Mouse (Mus musculus): ENCODE data around the gene Apmap. TPM values are rescaled to one million over a fixed set of nuclear protein-coding genes. Genes with fewer than 3 reads are reported as not detected.

Apmap gene
- 37.1 and 38.4 TPM in 2 replicates for polyA plus RNA-seq (2016; fragmentation: Nextera tagmentation; extraction: Ambion mirVana)

DNA sequence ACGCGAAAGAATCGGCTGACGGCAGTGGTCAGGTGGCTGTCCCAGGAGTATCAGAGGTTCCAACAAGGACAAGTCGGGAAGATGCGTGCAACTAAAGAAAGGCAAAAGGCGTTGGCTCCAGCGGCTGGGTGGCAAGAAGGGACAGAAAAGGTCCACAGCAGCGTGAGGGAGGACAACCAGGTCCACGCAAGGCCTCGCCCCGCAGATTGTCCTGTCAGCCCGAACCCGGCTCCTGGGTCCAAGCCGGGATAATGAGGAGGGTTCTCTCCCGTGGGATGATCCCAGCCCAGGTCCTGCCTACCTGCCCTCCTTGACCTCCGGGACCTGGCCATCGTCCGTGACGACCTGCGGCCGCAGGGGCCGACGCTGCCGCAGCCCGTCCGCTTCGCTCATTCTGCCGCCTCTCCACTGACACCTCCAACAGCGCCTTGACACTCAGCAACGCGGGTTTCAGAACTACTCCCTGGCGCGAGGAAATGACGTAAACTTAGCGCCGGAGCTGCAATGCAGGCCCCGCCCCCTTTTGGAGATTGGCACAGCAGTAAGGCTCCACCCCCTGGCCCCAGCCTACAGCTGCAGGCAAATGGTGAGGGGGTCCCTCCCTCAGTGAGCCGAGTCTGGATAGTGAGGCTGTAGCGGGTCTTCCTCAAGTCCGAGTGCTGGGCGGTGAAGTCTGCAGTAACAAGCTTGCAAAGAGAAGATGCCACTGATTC is at the start of gene Apmap:
TSS of gene Apmap (minus strand) at position 481 of the 713 bp plus-strand sequence.
- peak within 1 kb of the TSS; percentile 77 for H3K9ac ChIP-seq (replicated peaks)
- peak within 1 kb of the TSS; percentile 88 for H3K4me3 ChIP-seq
- ATAC-seq (ENCODE audit: low FRiP score, low read depth): peak; percentile 99
- peak within 1 kb of the TSS; percentile 80 for H3K4me2 ChIP-seq (replicated peaks)
- H3K9me3 ChIP-seq: no peaks in the 10 kb centered on the region
- H3K27me3 ChIP-seq: no peaks in the 10 kb centered on the region
- no peaks in the 10 kb centered on the region for H3K36me3 ChIP-seq
- peak within 1 kb of the TSS; percentile 20; the same call in 1 of the 2 replicates for H3K27ac ChIP-seq (replicated peaks)
- H3K4me1 ChIP-seq: peaks cover 9% of the 10 kb centered on the region
- under 1% methylated on average over 42 of the region's 42 CpGs for WGBS

DNA sequence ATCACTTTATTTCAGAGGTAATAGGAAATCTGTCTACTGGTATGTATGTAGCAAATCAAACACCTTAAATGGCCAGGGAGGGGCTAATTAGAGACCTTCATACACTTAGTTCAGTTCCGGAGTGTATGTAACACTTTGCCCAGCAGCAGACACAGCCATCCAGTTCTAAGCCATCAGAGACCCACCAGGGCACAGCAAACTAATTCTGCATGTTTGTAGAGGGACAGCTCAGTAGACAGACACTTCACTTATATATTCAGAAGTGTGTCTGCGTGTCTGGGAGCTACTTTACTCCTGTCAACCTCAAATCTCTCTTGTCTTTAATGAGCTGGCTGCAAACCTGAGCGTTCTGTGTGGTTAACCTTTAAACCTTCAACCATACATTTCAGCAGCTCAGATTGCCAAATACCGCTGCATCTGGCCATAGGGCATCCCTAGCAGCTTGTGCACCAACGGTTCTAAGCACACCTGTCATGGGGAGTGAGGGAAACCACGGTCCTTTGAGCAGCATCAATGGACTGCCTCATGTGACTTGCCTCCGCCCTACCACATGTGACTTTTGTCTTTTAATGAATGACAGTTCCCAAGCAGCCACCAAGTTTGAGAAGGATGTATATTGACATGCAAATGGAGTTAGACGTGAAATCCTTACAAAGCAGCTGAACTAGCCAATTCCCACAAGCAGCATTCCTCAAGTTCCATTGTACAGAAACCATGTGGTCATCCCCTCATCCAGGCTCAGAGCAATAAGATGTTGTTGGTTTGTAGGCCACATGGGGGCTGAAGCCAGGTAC is 48.8 kb upstream of the Apmap start:
- Histone ChIP-seq H3K27me3 (no peaks in the 10 kb centered on the region), H3K9ac (replicated peaks) (no peak overlapping the region), H3K4me2 (replicated peaks) (no peak overlapping the region), H3K36me3 (peaks cover 6% of the 10 kb centered on the region; the same call in 1 of the 2 replicates), H3K9me3 (no peaks in the 10 kb centered on the region), H3K4me1 (peaks cover 14% of the 10 kb centered on the region; the same call in 1 of the 2 replicates), H3K4me3 (no peak overlapping the region), H3K27ac (replicated peaks) (peak overlapping the region; percentile 75)
- WGBS: 38% methylated on average over 8 of the region's 8 CpGs
- peak; percentile 92 for ATAC-seq (ENCODE audit: low FRiP score, low read depth)

DNA sequence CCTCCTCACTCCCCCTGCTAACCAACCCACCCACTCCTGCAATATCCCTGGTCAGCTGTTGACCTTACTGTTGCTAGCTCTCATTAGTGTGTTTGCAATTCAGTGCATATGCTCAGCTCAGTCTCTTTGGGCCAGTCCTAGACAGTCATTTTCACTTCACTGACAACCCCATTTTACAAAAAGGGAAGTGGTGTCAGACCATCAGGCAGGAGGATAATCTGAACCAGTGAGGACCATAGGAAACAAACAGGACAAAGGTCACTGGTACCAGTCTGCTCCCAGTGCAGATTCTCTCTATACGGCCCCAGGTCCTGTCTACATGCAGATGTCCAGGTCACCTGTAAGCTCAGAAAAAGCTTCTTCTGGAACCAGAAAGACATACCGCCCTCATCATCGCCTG is 47.7 kb upstream of the Apmap start:
- Histone ChIP-seq H3K9me3 (no peaks in the 10 kb centered on the region), H3K27ac (replicated peaks) (peak overlapping the region; percentile 75), H3K4me2 (replicated peaks) (no peak overlapping the region), H3K4me3 (no peak overlapping the region), H3K4me1 (peaks cover 19% of the 10 kb centered on the region), H3K9ac (replicated peaks) (no peak overlapping the region), H3K27me3 (no peaks in the 10 kb centered on the region), H3K36me3 (peaks cover 6% of the 10 kb centered on the region; the same call in 1 of the 2 replicates)
- 97% methylated on average over 3 of the region's 3 CpGs for WGBS
- ATAC-seq (ENCODE audit: low FRiP score, low read depth): no peak

DNA sequence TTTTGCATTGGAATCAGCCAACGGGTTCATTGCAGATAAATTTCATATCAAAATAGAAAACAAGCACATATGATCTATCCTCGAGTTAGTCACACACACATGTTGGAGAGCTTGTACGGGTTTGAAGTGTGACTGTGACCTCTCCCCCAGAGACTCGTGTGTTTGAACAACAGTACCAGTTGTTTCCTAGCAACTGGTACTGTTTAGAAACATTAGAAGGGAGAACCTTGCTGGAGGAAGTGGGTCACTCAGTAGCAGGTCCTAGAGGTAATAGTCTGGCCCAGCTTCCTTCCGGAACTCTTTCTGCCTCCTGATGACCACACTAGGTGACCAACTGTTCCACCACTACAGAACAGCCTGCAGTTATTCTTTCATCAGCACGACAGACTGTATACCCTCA is 46.9 kb upstream of the Apmap start:
- WGBS: 83% methylated on average over 6 of the region's 6 CpGs
- no peak overlapping the region for H3K4me3 ChIP-seq
- peaks cover 28% of the 10 kb centered on the region for H3K4me1 ChIP-seq
- no peak overlapping the region for H3K9ac ChIP-seq (replicated peaks)
- no peak for ATAC-seq (ENCODE audit: low FRiP score, low read depth)
- no peaks in the 10 kb centered on the region for H3K9me3 ChIP-seq
- H3K27ac ChIP-seq (replicated peaks): no peak overlapping the region
- H3K36me3 ChIP-seq: peaks cover 6% of the 10 kb centered on the region; the same call in 1 of the 2 replicates
- no peaks in the 10 kb centered on the region for H3K27me3 ChIP-seq
- H3K4me2 ChIP-seq (replicated peaks): no peak overlapping the region

DNA sequence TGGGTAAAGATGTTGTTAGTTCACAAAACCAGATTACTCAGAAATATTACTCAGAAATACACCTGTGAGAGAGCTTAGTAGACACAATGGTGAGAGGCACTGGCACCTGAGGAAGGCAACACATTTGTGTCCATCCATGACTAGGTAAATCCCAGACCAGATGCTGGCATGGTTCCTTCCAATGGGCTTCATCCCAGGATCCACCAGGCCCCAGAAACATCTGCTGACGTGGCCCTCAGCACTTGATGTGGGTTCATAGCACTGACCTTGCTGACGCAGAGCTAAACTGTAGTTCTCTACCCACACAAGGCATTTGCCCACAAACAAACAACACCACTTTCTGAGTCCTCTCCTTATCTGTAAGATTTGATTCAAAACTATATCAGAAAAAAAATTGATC is 46.4 kb upstream of the Apmap start:
- Histone ChIP-seq H3K4me1 (peaks cover 32% of the 10 kb centered on the region), H3K4me2 (replicated peaks) (no peak overlapping the region), H3K27ac (replicated peaks) (no peak overlapping the region), H3K36me3 (peaks cover 6% of the 10 kb centered on the region; the same call in 1 of the 2 replicates), H3K9me3 (no peaks in the 10 kb centered on the region), H3K4me3 (no peak overlapping the region), H3K27me3 (no peaks in the 10 kb centered on the region), H3K9ac (replicated peaks) (no peak overlapping the region)
- 91% methylated on average over 2 of the region's 2 CpGs for WGBS
- no peak for ATAC-seq (ENCODE audit: low FRiP score, low read depth)

DNA sequence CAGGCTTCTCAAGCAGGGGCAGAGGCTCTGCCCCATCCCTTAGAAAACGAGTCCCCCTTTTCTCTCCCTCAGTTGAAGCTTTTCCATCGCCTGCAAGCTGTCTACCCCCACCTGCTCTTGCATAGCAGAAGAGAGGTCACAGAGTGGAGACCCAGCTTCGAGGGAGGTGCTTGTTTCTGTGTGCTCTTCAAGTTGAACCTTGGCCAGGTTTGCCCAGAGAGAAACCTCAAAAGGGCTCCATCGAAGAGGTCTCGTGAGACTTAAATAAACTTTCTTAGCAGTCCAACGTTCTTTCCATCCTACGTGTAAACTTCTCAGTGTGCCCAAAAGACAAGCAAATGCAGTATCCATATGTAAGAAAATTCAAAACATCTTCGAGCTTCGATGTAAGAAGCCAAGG is 43.0 kb upstream of the Apmap start:
- H3K4me3 ChIP-seq: no peak overlapping the region
- H3K36me3 ChIP-seq: no peaks in the 10 kb centered on the region; the same call in 1 of the 2 replicates
- H3K4me2 ChIP-seq (replicated peaks): no peak overlapping the region
- WGBS: 70% methylated on average over 9 of the region's 9 CpGs
- H3K4me1 ChIP-seq: peaks cover 35% of the 10 kb centered on the region
- no peaks in the 10 kb centered on the region for H3K27me3 ChIP-seq
- ATAC-seq (ENCODE audit: low FRiP score, low read depth): no peak
- peak overlapping the region; percentile 65 for H3K27ac ChIP-seq (replicated peaks)
- no peaks in the 10 kb centered on the region for H3K9me3 ChIP-seq
- H3K9ac ChIP-seq (replicated peaks): no peak overlapping the region

DNA sequence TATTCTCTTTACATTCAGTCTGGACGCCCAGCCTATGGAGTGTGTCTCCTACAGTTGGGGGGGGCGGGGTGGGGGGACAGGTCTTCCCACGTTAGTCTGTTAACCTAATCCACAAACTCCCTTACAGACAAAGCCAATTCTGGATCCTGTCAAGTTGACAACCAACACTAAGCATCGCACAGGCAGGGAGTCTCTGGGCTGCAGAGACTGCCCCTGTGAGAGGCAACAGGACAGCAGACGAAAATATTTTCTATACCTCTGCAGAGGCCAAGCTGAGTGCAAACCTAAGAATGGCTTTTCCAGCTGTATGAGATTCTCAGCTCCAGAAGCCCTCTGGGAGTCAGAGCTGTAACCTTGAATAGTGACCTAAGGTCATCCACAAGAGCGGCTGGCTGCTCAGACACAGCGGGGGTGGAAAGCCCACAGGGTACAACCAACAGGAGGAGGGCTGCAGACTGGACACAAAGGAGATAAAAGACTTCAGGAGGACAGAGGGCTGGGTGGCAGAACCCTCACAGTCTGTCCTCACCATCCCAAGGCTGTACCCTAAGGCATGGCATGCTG is 42.2 kb upstream of the Apmap start:
- 0 out of 2 replicates have a peak overlapping the region, but pooled peaks have one; percentile 7 for H3K4me2 ChIP-seq (replicated peaks)
- H3K4me1 ChIP-seq: peaks cover 37% of the 10 kb centered on the region
- H3K36me3 ChIP-seq: no peaks in the 10 kb centered on the region; the same call in 1 of the 2 replicates
- no peak overlapping the region for H3K4me3 ChIP-seq
- peak overlapping the region; percentile 65 for H3K27ac ChIP-seq (replicated peaks)
- H3K9ac ChIP-seq (replicated peaks): no peak overlapping the region
- no peaks in the 10 kb centered on the region for H3K9me3 ChIP-seq
- ATAC-seq (ENCODE audit: low FRiP score, low read depth): peak; percentile 44; the same call in 1 of the 2 replicates
- WGBS: 12% methylated on average over 7 of the region's 7 CpGs
- no peaks in the 10 kb centered on the region for H3K27me3 ChIP-seq

DNA sequence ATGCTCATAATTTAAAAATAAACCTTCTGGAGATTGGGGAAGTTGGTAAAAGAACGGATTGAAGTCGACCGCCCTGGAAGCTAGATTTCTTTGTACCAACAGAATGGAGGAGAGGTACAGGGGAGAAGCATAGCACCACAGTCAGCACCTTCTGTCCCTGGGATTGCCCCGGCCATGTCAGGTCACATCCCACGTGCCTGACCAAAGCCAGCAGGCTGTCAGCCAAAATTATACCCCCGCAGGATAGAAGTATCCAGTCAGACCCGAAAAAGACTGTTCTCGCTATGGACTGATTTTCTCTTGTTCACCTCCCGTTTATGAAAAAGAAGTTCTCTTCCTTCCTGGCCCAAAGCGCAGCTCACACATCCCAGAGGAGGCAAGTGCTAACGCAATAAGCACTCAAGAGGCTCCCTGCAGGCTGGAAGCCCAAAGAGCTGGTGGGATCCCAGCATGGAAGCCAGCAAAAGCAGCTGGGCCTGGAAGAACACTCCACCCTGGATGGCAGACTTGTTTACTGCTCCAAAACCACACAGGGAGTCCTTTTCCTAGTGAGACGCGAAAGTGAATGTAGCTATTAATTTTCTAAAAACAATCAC is 40.0 kb upstream of the Apmap start:
- H3K9ac ChIP-seq (replicated peaks): no peak overlapping the region
- H3K27ac ChIP-seq (replicated peaks): no peak overlapping the region
- H3K36me3 ChIP-seq: no peaks in the 10 kb centered on the region
- WGBS: 59% methylated on average over 13 of the region's 13 CpGs
- H3K4me2 ChIP-seq (replicated peaks): no peak overlapping the region
- H3K9me3 ChIP-seq: no peaks in the 10 kb centered on the region
- H3K27me3 ChIP-seq: no peaks in the 10 kb centered on the region
- no peak overlapping the region for H3K4me3 ChIP-seq
- ATAC-seq (ENCODE audit: low FRiP score, low read depth): no peak
- peaks cover 46% of the 10 kb centered on the region for H3K4me1 ChIP-seq

DNA sequence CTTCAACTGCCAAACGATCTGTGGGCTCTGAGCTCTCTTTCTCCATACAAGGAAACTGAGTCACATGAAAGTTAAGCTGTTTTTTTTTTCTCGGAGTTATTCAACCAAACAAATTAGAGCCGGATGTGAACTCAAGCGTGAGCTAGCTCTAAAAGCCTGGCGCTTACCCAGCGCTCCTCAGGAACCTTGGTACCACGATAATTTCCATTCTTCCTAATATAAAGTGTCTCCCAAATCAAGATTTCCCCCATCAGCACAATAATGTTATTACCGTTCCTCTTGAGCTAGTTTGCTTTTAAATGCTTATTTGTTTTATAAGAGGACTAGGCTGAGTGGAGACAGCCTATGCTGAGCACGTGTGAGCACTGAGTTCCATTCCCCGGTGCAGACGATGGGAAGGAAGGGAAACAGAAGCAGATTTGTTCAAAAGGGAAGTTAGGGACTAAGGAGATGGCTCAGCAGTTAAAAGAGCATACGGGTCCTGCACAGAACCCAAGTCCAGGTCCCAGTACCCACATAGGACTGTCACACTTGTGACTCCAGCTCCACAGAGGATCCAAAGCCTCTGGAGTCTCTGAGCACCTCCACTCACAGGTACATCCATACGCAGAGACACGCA is 39.4 kb upstream of the Apmap start:
- peaks cover 52% of the 10 kb centered on the region for H3K4me1 ChIP-seq
- no peaks in the 10 kb centered on the region for H3K27me3 ChIP-seq
- no peak for ATAC-seq (ENCODE audit: low FRiP score, low read depth)
- 66% methylated on average over 14 of the region's 14 CpGs for WGBS
- H3K27ac ChIP-seq (replicated peaks): no peak overlapping the region
- H3K9me3 ChIP-seq: no peaks in the 10 kb centered on the region
- no peak overlapping the region for H3K9ac ChIP-seq (replicated peaks)
- no peak overlapping the region for H3K4me2 ChIP-seq (replicated peaks)
- H3K36me3 ChIP-seq: no peaks in the 10 kb centered on the region
- H3K4me3 ChIP-seq: no peak overlapping the region

DNA sequence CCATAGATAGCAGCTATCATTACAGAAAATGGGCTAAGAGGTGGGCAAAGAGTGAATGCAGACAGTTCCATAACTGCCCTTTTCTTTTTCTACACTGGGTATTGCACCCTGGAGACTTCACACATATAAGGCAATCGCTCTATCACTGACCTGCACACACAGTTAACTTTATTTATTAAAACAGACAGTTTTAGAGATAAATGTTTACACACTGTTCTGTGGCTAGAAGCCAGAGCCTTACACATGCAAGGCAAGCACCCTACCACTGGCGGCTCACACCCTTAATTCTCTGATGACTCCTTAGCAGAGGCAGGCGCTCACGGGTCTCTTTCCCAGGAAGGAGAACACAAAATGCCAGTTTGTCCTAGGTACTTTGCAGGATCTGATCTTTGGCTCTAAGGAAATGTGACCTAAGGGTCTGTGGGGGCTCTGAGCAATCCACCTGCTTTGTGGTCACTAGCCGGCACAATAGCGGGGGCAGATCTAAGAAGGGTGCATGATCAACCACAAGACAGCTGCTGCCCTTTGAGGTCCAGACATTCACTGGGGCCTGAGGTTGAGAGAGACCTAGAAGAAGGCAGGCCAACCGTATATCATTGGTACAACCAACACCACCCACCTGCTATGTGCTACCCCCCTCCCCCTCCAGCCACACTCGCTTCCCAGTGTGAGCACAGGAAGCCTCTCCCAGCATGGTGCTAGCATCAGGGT is 38.2 kb upstream of the Apmap start:
- Histone ChIP-seq H3K9ac (replicated peaks) (no peak overlapping the region), H3K4me3 (no peak overlapping the region), H3K27ac (replicated peaks) (peak overlapping the region; percentile 89; the same call in 1 of the 2 replicates), H3K36me3 (no peaks in the 10 kb centered on the region), H3K27me3 (no peaks in the 10 kb centered on the region), H3K4me1 (peaks cover 57% of the 10 kb centered on the region), H3K4me2 (replicated peaks) (no peak overlapping the region), H3K9me3 (no peaks in the 10 kb centered on the region)
- 89% methylated on average over 8 of the region's 8 CpGs for WGBS
- no peak for ATAC-seq (ENCODE audit: low FRiP score, low read depth)

DNA sequence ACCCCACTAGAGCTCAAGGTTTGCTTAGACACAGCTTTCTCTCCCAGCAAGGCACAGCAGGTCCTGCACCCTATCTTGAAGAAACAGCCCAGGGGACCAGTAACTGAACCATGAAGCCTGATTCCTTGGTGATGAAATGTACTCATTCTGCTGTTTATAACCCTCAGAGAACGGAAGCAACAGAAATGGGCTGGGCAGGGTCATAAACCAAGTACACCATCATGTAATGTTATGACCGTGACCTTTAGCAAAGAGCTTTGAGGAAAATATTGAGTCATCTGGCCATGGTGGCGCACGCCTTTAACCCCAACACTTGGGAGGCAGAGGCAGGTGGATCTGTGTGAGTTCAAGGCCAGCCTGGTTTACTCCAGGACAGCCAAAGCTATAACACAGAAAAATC is 36.9 kb upstream of the Apmap start:
- Histone ChIP-seq H3K4me3 (no peak overlapping the region), H3K9me3 (no peaks in the 10 kb centered on the region), H3K27me3 (no peaks in the 10 kb centered on the region), H3K9ac (replicated peaks) (no peak overlapping the region), H3K4me1 (peaks cover 44% of the 10 kb centered on the region), H3K27ac (replicated peaks) (peak overlapping the region; percentile 89), H3K4me2 (replicated peaks) (no peak overlapping the region), H3K36me3 (no peaks in the 10 kb centered on the region)
- 95% methylated on average over 4 of the region's 4 CpGs for WGBS
- no peak for ATAC-seq (ENCODE audit: low FRiP score, low read depth)

Data from midbrain, embryonic 12.5 days (tissue).